Mouse (Mus musculus): ENCODE results near the gene Ints12. TPM values are rescaled to one million over a fixed set of nuclear protein-coding genes. Genes with fewer than 3 reads are reported as not detected.

Gene Ints12
- polyA plus RNA-seq, 1 experiment: 8.4 TPM

DNA sequence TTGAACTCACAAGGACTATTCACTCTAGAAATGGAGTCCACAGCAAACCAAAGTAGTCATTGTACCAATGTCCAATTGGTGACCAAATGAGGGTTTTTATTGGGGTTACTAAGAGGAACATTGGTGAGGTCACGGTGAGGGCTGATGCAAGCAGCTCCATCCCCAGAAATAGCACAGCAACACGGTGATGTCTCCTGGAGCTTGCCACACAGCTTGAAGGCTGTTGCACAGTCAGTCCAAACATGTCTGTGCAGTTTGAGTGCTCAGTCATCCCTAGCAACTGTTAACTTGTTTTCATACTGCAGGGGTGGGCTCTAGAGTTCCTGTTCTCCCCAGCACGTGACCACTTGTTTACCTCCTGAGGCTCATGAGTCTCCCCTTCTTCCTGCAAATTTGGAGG lies 12.1 kb downstream of the Ints12 start:
- WGBS: 78% methylated on average over 3 of the region's 3 CpGs
- H3K4me3 ChIP-seq (ENCODE audit: insufficient read depth, low read depth, low read length): no peak overlapping the region
- TF ChIP-seq CTCF (conservative IDR thresholded peaks at IDR 0.05; ENCODE audit: insufficient read depth, insufficient read length, low read depth, low read length): no peak
- TF ChIP-seq POLR2A (IDR thresholded peaks at IDR 0.05; ENCODE audit: low read depth, low read length): no peak
- no peak for DNase-seq
- no peak overlapping the region for H3K27ac ChIP-seq (ENCODE audit: insufficient read depth, low read depth, low read length)
- H3K36me3 ChIP-seq (ENCODE audit: control insufficient read depth, insufficient read depth, low read length): peaks cover 2% of the 10 kb centered on the region
- H3K4me1 ChIP-seq (ENCODE audit: control insufficient read depth, insufficient read depth, low read length): no peaks in the 10 kb centered on the region
- H3K27me3 ChIP-seq (replicated peaks; ENCODE audit: control insufficient read depth, insufficient read depth, low read length): no peaks in the 10 kb centered on the region

DNA sequence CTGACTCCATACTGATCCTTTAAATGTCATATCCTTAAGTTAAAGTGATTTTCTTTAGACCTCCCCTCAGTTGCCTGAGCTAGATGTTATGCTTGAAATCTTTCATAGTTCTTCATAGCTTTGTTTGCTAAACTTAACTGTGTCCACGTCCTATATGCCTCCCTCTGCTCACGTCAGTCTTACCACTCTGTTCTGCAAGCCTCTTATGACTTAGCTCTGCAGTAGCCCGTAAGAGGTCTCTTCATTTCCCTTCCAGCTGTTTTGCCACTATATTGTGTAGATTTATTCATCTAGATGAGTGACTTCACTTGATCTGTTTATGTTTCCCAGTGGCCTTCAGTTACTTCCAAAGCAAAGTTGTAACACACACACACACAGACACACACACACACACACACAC lies 12.8 kb downstream of the Ints12 start:
- whole genome bisulfite sequencing: 93% methylated on average over 3 of the region's 3 CpGs

DNA sequence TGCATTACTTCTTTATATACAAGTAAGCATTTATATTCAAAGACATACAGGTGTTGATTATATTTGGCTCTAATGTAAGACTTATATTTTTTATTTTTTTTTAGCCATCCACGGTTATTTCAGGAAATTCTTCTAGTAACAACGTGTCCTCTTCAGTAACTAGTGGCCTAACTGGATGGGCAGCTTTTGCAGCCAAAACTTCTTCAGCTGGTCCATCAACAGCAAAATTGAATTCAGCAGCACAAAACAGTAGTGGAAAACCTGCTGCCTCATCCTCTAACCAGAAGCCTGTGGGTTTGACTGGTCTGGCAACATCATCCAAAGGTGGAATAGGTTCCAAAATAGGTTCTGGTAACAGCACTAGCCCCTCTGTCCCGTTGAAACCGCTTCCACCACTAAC lies 17.1 kb downstream of the Ints12 start:
- TF ChIP-seq POLR2A (IDR thresholded peaks at IDR 0.05; ENCODE audit: low read depth, low read length): no peak
- no peak for TF ChIP-seq CTCF (conservative IDR thresholded peaks at IDR 0.05; ENCODE audit: insufficient read depth, insufficient read length, low read depth, low read length)
- Histone ChIP-seq H3K36me3 (ENCODE audit: control insufficient read depth, insufficient read depth, low read length) (peaks cover 2% of the 10 kb centered on the region), H3K4me3 (ENCODE audit: insufficient read depth, low read depth, low read length) (no peak overlapping the region), H3K27ac (ENCODE audit: insufficient read depth, low read depth, low read length) (no peak overlapping the region), H3K4me1 (ENCODE audit: control insufficient read depth, insufficient read depth, low read length) (no peaks in the 10 kb centered on the region), H3K27me3 (replicated peaks; ENCODE audit: control insufficient read depth, insufficient read depth, low read length) (no peaks in the 10 kb centered on the region)
- DNase-seq: peak; percentile 24
- WGBS: 72% methylated on average over 4 of the region's 4 CpGs

More for the DNA sequence above, 12.8 kb downstream of the Ints12 start:
- no peak overlapping the region for H3K4me3 ChIP-seq (ENCODE audit: insufficient read depth, low read depth, low read length)
- H3K4me1 ChIP-seq (ENCODE audit: control insufficient read depth, insufficient read depth, low read length): no peaks in the 10 kb centered on the region
- H3K27me3 ChIP-seq (replicated peaks; ENCODE audit: control insufficient read depth, insufficient read depth, low read length): no peaks in the 10 kb centered on the region
- H3K36me3 ChIP-seq (ENCODE audit: control insufficient read depth, insufficient read depth, low read length): peaks cover 2% of the 10 kb centered on the region
- no peak for TF ChIP-seq CTCF (conservative IDR thresholded peaks at IDR 0.05; ENCODE audit: insufficient read depth, insufficient read length, low read depth, low read length)
- TF ChIP-seq POLR2A (IDR thresholded peaks at IDR 0.05; ENCODE audit: low read depth, low read length): no peak
- no peak overlapping the region for H3K27ac ChIP-seq (ENCODE audit: insufficient read depth, low read depth, low read length)
- no peak for DNase-seq

DNA sequence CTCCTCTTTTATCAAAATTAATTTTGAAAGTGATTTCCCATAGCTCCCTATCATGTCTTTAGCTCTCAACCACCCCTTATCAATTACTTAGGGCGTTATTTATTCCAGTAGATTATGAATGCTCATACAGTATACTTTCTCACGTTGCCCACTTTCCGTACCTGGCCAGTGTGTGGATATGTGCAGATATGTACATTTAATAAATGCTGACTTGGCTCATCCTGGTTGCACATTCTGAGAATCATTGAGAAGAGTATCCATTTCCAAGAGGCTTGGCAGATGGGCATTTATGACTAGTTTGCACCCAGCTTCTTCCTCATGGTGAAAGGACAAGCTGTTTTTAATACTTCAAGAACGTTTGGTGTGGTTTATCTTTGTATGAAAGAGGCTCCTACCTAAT lies 18.2 kb downstream of the Ints12 start:
- H3K36me3 ChIP-seq (ENCODE audit: control insufficient read depth, insufficient read depth, low read length): peaks cover 2% of the 10 kb centered on the region
- DNase-seq: no peak
- TF ChIP-seq POLR2A (IDR thresholded peaks at IDR 0.05; ENCODE audit: low read depth, low read length) (no peak), CTCF (conservative IDR thresholded peaks at IDR 0.05; ENCODE audit: insufficient read depth, insufficient read length, low read depth, low read length) (no peak)
- 95% methylated on average over 4 of the region's 4 CpGs for WGBS
- H3K4me1 ChIP-seq (ENCODE audit: control insufficient read depth, insufficient read depth, low read length): no peaks in the 10 kb centered on the region
- no peaks in the 10 kb centered on the region for H3K27me3 ChIP-seq (replicated peaks; ENCODE audit: control insufficient read depth, insufficient read depth, low read length)
- no peak overlapping the region for H3K27ac ChIP-seq (ENCODE audit: insufficient read depth, low read depth, low read length)
- H3K4me3 ChIP-seq (ENCODE audit: insufficient read depth, low read depth, low read length): no peak overlapping the region

DNA sequence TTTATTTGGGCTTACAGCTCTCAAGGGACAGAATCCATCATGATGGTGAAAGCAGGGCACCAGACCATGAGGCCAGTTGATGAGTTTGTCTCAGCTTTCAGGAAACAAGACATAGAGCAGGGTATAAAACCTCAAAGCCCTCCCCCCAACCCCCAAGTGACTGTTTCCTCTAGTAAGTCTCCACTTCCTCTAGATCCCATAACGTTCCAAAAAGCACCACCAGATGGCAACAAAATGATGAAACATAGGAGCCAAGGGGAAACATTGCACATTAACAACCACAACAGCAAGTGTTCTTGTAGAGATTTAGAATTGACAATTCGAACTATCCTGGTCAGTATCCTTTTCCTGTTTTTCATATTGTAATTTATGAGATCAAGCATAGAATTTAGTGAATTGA lies 20.1 kb downstream of the Ints12 start:
- Histone ChIP-seq H3K4me1 (ENCODE audit: control insufficient read depth, insufficient read depth, low read length) (peaks cover 3% of the 10 kb centered on the region; the same call in 1 of the 2 replicates), H3K4me3 (ENCODE audit: insufficient read depth, low read depth, low read length) (no peak overlapping the region), H3K27ac (ENCODE audit: insufficient read depth, low read depth, low read length) (no peak overlapping the region), H3K27me3 (replicated peaks; ENCODE audit: control insufficient read depth, insufficient read depth, low read length) (no peaks in the 10 kb centered on the region), H3K36me3 (ENCODE audit: control insufficient read depth, insufficient read depth, low read length) (peaks cover 2% of the 10 kb centered on the region; the same call in 1 of the 2 replicates)
- WGBS: 30% methylated on average over 2 of the region's 2 CpGs
- peak; percentile 56 for DNase-seq
- 0 out of 2 replicates have a peak, but pooled peaks have one; percentile 22 for TF ChIP-seq CTCF (conservative IDR thresholded peaks at IDR 0.05; ENCODE audit: insufficient read depth, insufficient read length, low read depth, low read length)
- TF ChIP-seq POLR2A (IDR thresholded peaks at IDR 0.05; ENCODE audit: low read depth, low read length): no peak

DNA sequence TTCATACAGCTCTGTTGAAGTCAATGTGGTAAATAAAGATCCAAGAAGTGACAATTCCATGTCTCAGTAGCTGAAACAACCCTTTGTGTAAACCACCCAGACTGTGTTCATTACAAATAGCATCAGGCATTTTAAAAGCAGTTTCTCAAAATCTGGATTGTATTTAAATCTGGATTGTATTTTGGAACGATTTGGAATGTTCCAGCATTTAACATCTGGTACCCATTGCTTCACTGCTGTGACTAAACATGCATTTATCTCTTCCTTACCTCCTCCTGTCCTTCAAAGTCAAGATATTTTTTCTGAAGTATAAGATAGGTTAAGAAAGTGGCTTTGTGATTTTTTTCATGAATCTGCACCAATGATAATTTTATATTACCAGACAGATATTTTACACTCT lies 21.6 kb downstream of the Ints12 start:
- no peaks in the 10 kb centered on the region; the same call in 1 of the 2 replicates for H3K36me3 ChIP-seq (ENCODE audit: control insufficient read depth, insufficient read depth, low read length)
- no peak overlapping the region for H3K4me3 ChIP-seq (ENCODE audit: insufficient read depth, low read depth, low read length)
- H3K27ac ChIP-seq (ENCODE audit: insufficient read depth, low read depth, low read length): no peak overlapping the region
- 76% methylated on average over 1 of the region's 1 CpGs for WGBS
- TF ChIP-seq CTCF (conservative IDR thresholded peaks at IDR 0.05; ENCODE audit: insufficient read depth, insufficient read length, low read depth, low read length) (no peak), POLR2A (IDR thresholded peaks at IDR 0.05; ENCODE audit: low read depth, low read length) (no peak)
- H3K4me1 ChIP-seq (ENCODE audit: control insufficient read depth, insufficient read depth, low read length): peaks cover 3% of the 10 kb centered on the region; the same call in 1 of the 2 replicates
- no peaks in the 10 kb centered on the region for H3K27me3 ChIP-seq (replicated peaks; ENCODE audit: control insufficient read depth, insufficient read depth, low read length)
- DNase-seq: no peak

DNA sequence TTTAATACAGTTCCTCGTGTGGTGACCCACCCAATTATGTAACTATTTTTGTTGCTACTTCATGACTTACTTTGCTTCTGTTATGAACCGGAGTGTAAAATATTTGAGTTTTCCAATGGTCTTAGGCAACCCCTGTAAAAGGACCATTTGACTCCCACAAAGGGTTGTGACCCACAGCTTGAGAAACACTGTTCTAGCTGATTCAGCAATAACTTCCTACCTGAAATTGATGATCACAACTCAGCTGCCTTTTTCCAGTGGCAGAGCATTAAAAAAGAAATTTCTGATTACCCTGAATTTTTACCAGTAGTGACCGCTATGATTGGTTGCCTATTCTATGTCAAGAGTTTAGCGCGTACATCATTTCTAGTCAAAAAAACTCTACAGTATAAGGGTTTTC lies 39.7 kb downstream of the Ints12 start:
- DNase-seq: no peak
- WGBS: 93% methylated on average over 5 of the region's 5 CpGs
- TF ChIP-seq POLR2A (IDR thresholded peaks at IDR 0.05; ENCODE audit: low read depth, low read length) (no peak), CTCF (conservative IDR thresholded peaks at IDR 0.05; ENCODE audit: insufficient read depth, insufficient read length, low read depth, low read length) (no peak)
- no peak overlapping the region for H3K27ac ChIP-seq (ENCODE audit: insufficient read depth, low read depth, low read length)
- H3K4me3 ChIP-seq (ENCODE audit: insufficient read depth, low read depth, low read length): no peak overlapping the region
- H3K4me1 ChIP-seq (ENCODE audit: control insufficient read depth, insufficient read depth, low read length): no peaks in the 10 kb centered on the region
- H3K36me3 ChIP-seq (ENCODE audit: control insufficient read depth, insufficient read depth, low read length): no peaks in the 10 kb centered on the region
- H3K27me3 ChIP-seq (replicated peaks; ENCODE audit: control insufficient read depth, insufficient read depth, low read length): no peaks in the 10 kb centered on the region
